ENCODE assay signal across 14 mouse cellular contexts in genomic region chr2:166773587-166773986, GRCm38 (mm10).
"Had no signal": no experiment of that assay in that cellular context is flagged by ENCODE, and none has a peak within 500 bp of the region (broad histone marks: within the 10 kb centered on the region; RNA-seq: fewer than 3 reads in every experiment).

No protein-coding gene starts in this region.

- ATAC-seq: midbrain, embryonic 13.5 days; midbrain, embryonic 15.5 days had no signal

- H3K27ac ChIP-seq: liver, embryonic 14.5 days; midbrain, embryonic 13.5 days; midbrain, embryonic 15.5 days; neural tube, embryonic 12.5 days; stomach, embryonic 15.5 days; stomach, postnatal 0 days had no signal

- DNase-seq: lung, adult 18-20 months; lung, embryonic 14.5 days; lung, postnatal 10 days; lung, postnatal 4 days; thymus, adult 2 months; thymus, postnatal 14 days; thymus, postnatal 36 days had no signal

- H3K4me3 ChIP-seq: midbrain, embryonic 13.5 days; midbrain, embryonic 15.5 days; neural tube, embryonic 12.5 days; stomach, embryonic 15.5 days had no signal

- H3K4me1 ChIP-seq: midbrain, embryonic 13.5 days; midbrain, embryonic 15.5 days; neural tube, embryonic 12.5 days; stomach, embryonic 15.5 days had no signal

- H3K36me3 ChIP-seq: midbrain, embryonic 13.5 days; midbrain, embryonic 15.5 days; neural tube, embryonic 12.5 days; stomach, embryonic 15.5 days had no signal

- H3K27me3 ChIP-seq: midbrain, embryonic 13.5 days; midbrain, embryonic 15.5 days; neural tube, embryonic 12.5 days; stomach, embryonic 15.5 days had no signal

- H3K9me3 ChIP-seq: megakaryocyte, embryonic 14.5 days; midbrain, embryonic 13.5 days; midbrain, embryonic 15.5 days; neural tube, embryonic 12.5 days; stomach, embryonic 15.5 days had no signal
